Mouse (Mus musculus) forebrain, embryonic 16.5 days (tissue): ENCODE measurements around the gene Trip10. TPM values are rescaled to one million over a fixed set of nuclear protein-coding genes. Genes with fewer than 3 reads are reported as not detected.

Experiments used
- ATAC-seq: fragments of 200-750 bp; cut with Nextera tagmentation; 2 replicates; pipeline ENCODE4 v1.8.0; 2017; ENCODE audit warnings: mild to moderate bottlenecking, moderate library complexity
- H3K27ac ChIP-seq: fragments of 300-500 bp; sonication (generic); 2 replicates; pipeline ENCODE4 v1.5.1; 2014; ENCODE audit warnings: low read length, control low read depth
- H3K27me3 ChIP-seq: fragments of 300-500 bp; sonication (generic); replicated peaks from 2 replicates; pipeline ENCODE4 v1.6.1; 2014; ENCODE audit warnings: low read length; ENCODE audit not compliant: control insufficient read depth, insufficient read depth
- H3K36me3 ChIP-seq: fragments of 300-500 bp; sonication (generic); 2 replicates; pipeline ENCODE4 v1.6.1; 2014; ENCODE audit not compliant: control insufficient read depth, insufficient read depth
- H3K4me1 ChIP-seq: fragments of 300-500 bp; sonication (generic); replicated peaks from 2 replicates; pipeline ENCODE4 v1.6.1; 2014; ENCODE audit warnings: low read length; ENCODE audit not compliant: control insufficient read depth, insufficient read depth
- H3K4me2 ChIP-seq: fragments of 300-500 bp; sonication (generic); 2 replicates; pipeline ENCODE4 v1.6.1; 2014; ENCODE audit warnings: mild to moderate bottlenecking, low read length, control low read depth
- H3K4me3 ChIP-seq: fragments of 300-500 bp; sonication (generic); replicated peaks from 2 replicates; pipeline ENCODE4 v1.5.1; 2014; ENCODE audit warnings: mild to moderate bottlenecking, low read length, control low read depth
- H3K9ac ChIP-seq: fragments of 300-500 bp; sonication (generic); replicated peaks from 2 replicates; pipeline ENCODE4 v1.6.1; 2014; ENCODE audit warnings: low read depth, low read length, control low read depth
- H3K9me3 ChIP-seq: fragments of 300-500 bp; sonication (generic); 2 replicates; pipeline ENCODE4 v1.6.1; 2016; ENCODE audit warnings: low read length; ENCODE audit not compliant: control insufficient read depth
- WGBS: fragments of 180-500 bp; shearing (Covaris S2); extraction: QIAGEN DNeasy Blood & Tissue Kit; methylation state at CpG from one replicate; pipeline ENCODE4 v1.1.7; 2014; 5-methylcytosine and 5-hydroxymethylcytosine counted together
- polyA plus RNA-seq: library from polyadenylated mRNA; unstranded; fragments of >200 nt; fragmentation: Nextera tagmentation; extraction: Ambion mirVana; gene quantifications from 2 replicates; pipeline ENCODE4 v1.2.1, GENCODE M21; 2015

Gene Trip10
- polyA plus RNA-seq, 1 experiment from 2014 or later: 12.0 TPM

DNA sequence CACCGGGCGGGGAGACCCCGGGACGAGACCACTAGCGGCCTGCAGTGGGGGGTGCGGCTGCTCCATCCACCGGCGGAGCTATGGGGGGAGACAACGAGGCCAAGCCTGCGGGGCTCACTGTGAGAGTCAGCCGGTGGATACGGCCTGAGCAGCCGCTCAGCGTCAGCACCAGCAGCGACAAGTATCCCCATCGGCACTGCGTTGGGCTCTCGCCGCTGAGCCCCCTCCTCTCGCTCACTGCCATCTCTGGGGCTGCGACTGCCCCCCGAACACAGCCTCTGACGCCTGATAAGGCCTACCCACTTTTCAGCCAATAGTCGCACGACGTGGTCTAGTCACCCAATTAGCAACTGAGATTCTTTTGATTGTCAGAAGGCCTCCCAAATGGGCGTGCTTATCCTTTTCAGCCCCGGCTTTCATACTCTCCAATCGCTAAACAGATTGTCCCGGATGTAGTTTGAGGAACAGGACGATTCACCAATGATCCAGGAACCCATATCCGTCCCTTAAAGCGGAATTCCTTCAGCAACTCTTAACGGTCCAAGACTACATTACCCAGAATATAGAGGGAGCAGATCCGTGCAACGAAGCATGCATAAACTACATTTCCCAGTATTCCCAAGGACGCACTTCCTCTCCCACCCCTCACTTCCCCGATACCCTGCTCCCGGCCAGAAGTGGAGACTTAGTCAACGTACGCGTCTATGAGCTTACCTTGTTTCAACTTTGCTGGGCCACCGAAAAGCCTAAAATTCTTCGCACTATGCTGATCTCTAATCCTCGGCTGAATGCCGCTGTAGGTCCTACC lies 1.7 kb upstream of the Trip10 start:
- ATAC-seq: peak; percentile 94
- H3K9ac ChIP-seq: peak overlapping the region; percentile 88
- under 1% methylated on average over 46 of the region's 46 CpGs for WGBS
- H3K27ac ChIP-seq: peak overlapping the region; percentile 98
- no peaks in the 10 kb centered on the region for H3K27me3 ChIP-seq
- H3K36me3 ChIP-seq: 0 out of 2 replicates have a peak, but pooled peaks cover 5% of the 10 kb centered on the region
- H3K9me3 ChIP-seq: no peaks in the 10 kb centered on the region
- peak overlapping the region; percentile 70 for H3K4me3 ChIP-seq
- peak overlapping the region; percentile 86 for H3K4me2 ChIP-seq
- H3K4me1 ChIP-seq: peaks cover 27% of the 10 kb centered on the region

DNA sequence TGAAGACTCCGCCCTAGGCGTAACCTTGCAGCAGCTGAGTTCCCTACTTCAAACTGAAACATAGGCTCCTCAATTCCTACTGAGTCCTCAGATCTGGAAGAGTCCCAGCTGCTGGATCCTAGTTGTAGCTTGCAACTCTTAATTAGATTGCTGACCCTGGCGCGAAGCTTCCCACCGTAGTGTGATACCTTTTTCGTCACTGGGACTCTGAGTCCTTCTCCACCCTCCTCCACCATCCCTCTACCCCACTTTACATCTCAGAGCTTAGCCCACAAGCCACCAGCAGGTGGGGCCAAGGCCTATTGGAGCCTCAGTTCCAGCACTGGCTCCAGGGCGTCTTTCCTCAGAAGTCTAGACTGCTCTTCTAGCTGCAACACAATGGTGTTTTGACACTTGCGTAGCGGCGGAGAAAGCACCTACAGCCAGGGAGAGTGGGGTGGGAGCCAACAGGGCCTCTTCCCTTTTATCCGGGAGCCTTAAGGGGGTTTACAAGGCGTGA lies 1.0 kb upstream of the Trip10 start, which contains the start of gene Gpr108:
TSS of gene Gpr108 (minus strand) at position 246 of the 499 bp plus-strand sequence.
- 0 out of 2 replicates have a peak, but pooled peaks cover 5% of the 10 kb centered on the region for H3K36me3 ChIP-seq
- peak within 1 kb of the TSS; percentile 70 for H3K4me3 ChIP-seq
- WGBS: 0% methylated on average over 12 of the region's 12 CpGs
- no peaks in the 10 kb centered on the region for H3K9me3 ChIP-seq
- H3K27ac ChIP-seq: peak within 1 kb of the TSS; percentile 98
- H3K9ac ChIP-seq: peak within 1 kb of the TSS; percentile 88
- H3K4me1 ChIP-seq: peaks cover 27% of the 10 kb centered on the region
- H3K4me2 ChIP-seq: peak within 1 kb of the TSS; percentile 86
- no peaks in the 10 kb centered on the region for H3K27me3 ChIP-seq
- ATAC-seq: peak; percentile 51

- H3K4me2 ChIP-seq: peak overlapping the region; percentile 86
- no peak for ATAC-seq
- no peaks in the 10 kb centered on the region for H3K27me3 ChIP-seq
- WGBS: 4% methylated on average over 13 of the region's 13 CpGs
- peak overlapping the region; percentile 51 for H3K9ac ChIP-seq
- peaks cover 27% of the 10 kb centered on the region for H3K4me1 ChIP-seq
- no peaks in the 10 kb centered on the region for H3K9me3 ChIP-seq
- peak overlapping the region; percentile 72 for H3K27ac ChIP-seq
- H3K4me3 ChIP-seq: peak overlapping the region; percentile 60
- 0 out of 2 replicates have a peak, but pooled peaks cover 3% of the 10 kb centered on the region for H3K36me3 ChIP-seq
Observed at GRCm38 (mm10) chr17:57248771-57249170, 484 bp upstream of the Trip10 start.

DNA sequence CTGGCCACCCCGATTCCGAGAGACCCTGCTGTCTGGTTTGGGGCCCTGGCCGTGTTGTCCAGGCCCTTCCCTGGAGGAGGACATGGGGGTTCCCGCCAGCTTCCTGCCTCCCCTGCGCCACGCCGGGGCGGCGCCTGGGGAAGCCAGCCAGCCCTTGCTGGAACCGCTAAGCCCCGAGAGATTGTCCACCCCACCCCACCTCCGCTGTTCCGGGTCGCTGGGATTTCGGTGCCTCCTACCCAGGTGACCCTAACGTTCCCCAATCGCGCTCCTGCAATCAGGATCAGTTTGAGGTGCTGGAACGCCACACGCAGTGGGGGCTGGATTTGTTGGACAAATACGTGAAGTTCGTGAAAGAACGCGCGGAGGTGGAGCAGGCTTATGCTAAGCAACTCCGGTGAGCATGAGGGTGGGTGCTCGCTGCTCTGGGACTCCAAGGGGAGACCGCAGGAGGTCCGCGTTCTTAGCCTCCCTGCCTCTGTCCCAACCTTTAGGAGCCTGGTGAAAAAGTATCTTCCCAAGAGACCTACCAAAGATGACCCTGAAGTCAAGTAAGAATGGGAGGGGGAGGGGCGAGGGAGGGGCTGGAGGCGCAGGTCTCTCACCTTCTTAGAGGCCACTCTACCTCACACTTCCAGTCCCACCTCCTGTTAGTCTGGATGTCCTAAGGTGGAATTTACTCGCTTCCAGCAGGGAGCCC lies 1.4 kb downstream of the Trip10 start:
- Histone ChIP-seq H3K36me3 (0 out of 2 replicates have a peak, but pooled peaks cover 2% of the 10 kb centered on the region), H3K4me3 (peak overlapping the region; percentile 60), H3K27ac (no peak overlapping the region), H3K9ac (peak overlapping the region; percentile 51), H3K27me3 (no peaks in the 10 kb centered on the region), H3K9me3 (no peaks in the 10 kb centered on the region), H3K4me1 (peaks cover 27% of the 10 kb centered on the region), H3K4me2 (peak overlapping the region; percentile 86)
- WGBS: 3% methylated on average over 33 of the region's 33 CpGs
- no peak for ATAC-seq

DNA sequence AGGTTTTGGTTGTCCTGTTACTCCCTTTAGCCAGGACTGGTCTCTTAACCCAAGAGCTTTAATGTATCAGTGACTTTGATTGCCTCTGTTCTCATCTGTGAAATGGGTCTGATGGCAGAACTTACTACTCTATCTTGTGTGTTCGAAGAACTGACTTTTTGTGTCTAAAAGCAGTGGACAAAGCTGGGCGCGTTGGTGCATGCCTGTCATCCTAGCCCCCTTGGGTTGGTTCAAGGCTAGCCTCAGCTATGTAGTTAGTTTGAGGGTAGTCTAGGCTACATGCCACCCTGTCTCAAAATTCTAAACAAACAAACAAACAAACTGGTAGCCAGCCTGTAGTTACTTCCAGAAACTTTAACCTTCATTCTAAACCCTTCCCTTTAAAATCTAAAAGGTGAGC lies 2.2 kb downstream of the Trip10 start:
- 98% methylated on average over 3 of the region's 3 CpGs for WGBS

DNA sequence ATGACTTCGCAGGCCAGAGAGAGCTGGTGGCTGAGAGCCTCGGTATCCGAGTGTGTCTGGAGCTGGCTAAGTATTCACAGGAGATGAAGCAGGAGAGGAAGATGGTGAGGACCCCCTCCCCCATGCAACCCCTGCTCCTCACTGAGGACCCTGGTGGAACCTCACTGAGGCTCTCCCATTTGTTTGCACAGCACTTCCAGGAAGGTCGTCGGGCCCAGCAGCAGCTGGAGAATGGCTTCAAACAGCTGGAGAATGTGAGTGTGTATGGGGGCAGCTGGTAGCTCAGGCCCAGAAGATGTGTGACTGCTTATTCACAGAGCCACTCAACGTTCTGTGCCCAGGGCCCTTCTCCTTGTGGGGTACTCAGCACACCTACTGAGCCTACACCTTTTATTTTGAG lies 4.1 kb downstream of the Trip10 start:
- Histone ChIP-seq H3K27ac (no peak overlapping the region), H3K4me3 (no peak overlapping the region), H3K27me3 (no peaks in the 10 kb centered on the region), H3K4me2 (no peak overlapping the region), H3K36me3 (0 out of 2 replicates have a peak, but pooled peaks cover 2% of the 10 kb centered on the region), H3K4me1 (peaks cover 20% of the 10 kb centered on the region), H3K9me3 (no peaks in the 10 kb centered on the region), H3K9ac (no peak overlapping the region)
- 87% methylated on average over 6 of the region's 6 CpGs for WGBS
- ATAC-seq: no peak

More for the DNA sequence above, 2.2 kb downstream of the Trip10 start:
- peaks cover 27% of the 10 kb centered on the region for H3K4me1 ChIP-seq
- 0 out of 2 replicates have a peak, but pooled peaks cover 2% of the 10 kb centered on the region for H3K36me3 ChIP-seq
- no peak overlapping the region for H3K4me3 ChIP-seq
- ATAC-seq: no peak
- H3K9me3 ChIP-seq: no peaks in the 10 kb centered on the region
- H3K9ac ChIP-seq: no peak overlapping the region
- H3K27me3 ChIP-seq: no peaks in the 10 kb centered on the region
- H3K27ac ChIP-seq: no peak overlapping the region
- no peak overlapping the region for H3K4me2 ChIP-seq

DNA sequence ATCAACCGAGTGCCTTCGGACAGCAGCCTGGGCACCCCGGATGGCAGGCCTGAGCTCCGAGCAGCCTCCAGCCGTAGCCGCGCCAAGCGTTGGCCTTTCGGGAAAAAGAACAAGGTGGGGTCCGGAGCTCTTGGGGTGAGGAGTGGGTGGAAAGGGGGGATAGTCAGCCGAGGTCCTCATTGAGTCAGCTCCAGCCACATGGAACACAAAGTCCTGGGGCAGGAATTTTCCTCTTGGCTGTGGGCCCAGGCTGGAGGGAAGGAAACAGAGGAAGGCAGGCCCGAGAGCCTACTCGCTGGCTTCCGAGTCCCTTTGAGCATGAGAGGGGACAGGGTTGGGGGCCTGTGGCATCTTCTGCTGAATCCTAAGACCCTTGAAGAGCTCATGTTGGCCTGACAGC lies 6.1 kb downstream of the Trip10 start:
- Histone ChIP-seq H3K9me3 (no peaks in the 10 kb centered on the region), H3K36me3 (0 out of 2 replicates have a peak, but pooled peaks cover 2% of the 10 kb centered on the region), H3K9ac (no peak overlapping the region), H3K4me1 (peaks cover 4% of the 10 kb centered on the region), H3K4me3 (no peak overlapping the region), H3K4me2 (no peak overlapping the region), H3K27me3 (no peaks in the 10 kb centered on the region), H3K27ac (no peak overlapping the region)
- no peak for ATAC-seq
- WGBS: 86% methylated on average over 14 of the region's 14 CpGs

- ATAC-seq: no peak
- H3K27ac ChIP-seq: no peak overlapping the region
- H3K27me3 ChIP-seq: no peaks in the 10 kb centered on the region
- WGBS: 95% methylated on average over 22 of the region's 22 CpGs
- H3K9me3 ChIP-seq: no peaks in the 10 kb centered on the region
- H3K9ac ChIP-seq: no peak overlapping the region
- H3K4me2 ChIP-seq: no peak overlapping the region
- 0 out of 2 replicates have a peak, but pooled peaks cover 2% of the 10 kb centered on the region for H3K36me3 ChIP-seq
- H3K4me1 ChIP-seq: no peaks in the 10 kb centered on the region
- no peak overlapping the region for H3K4me3 ChIP-seq
Observed at GRCm38 (mm10) chr17:57256921-57257485, 7.7 kb downstream of the Trip10 start.

DNA sequence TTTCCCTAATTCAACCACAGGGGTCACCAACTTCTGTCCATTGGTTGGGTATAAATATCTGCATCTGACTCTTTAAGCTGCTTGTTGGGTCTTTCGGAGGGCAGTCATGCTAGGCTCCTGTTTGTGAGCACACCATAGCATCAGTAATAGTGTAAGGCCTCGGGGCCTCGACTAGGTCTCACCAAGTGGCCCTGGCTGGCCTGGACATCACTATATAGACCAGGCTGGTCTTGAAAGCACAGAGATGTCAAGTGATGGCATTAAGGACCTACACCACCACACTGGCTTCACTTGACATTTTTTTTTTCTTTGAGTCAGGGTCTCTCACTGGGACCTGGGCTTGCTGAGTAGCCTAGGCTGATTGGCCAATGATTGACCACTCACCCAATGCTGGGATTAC lies 8.9 kb downstream of the Trip10 start:
- H3K27ac ChIP-seq: no peak overlapping the region
- H3K4me2 ChIP-seq: no peak overlapping the region
- H3K4me1 ChIP-seq: no peaks in the 10 kb centered on the region
- H3K9ac ChIP-seq: no peak overlapping the region
- 0 out of 2 replicates have a peak, but pooled peaks cover 2% of the 10 kb centered on the region for H3K36me3 ChIP-seq
- no peak for ATAC-seq
- H3K27me3 ChIP-seq: no peaks in the 10 kb centered on the region
- WGBS: 97% methylated on average over 3 of the region's 3 CpGs
- no peak overlapping the region for H3K4me3 ChIP-seq
- H3K9me3 ChIP-seq: no peaks in the 10 kb centered on the region
